Mouse (Mus musculus): Measurements from ENCODE around the gene Eid3. TPM values are rescaled to one million over a fixed set of nuclear protein-coding genes. Genes with fewer than 3 reads are reported as not detected.
A peak's percentile ranks its signal among the peaks of the same experiment; 100 is the strongest.

Gene Eid3
- total RNA-seq, 2 experiments from 2014 or later: 0.20 to 0.28 TPM

- DNase-seq: peak in 1 of 2 experiments; percentile 30
Observed at GRCm38 (mm10) chr10:82910198-82910597, 43.8 kb downstream of the Eid3 start.

GRCm38 (mm10) chr10:82913238-82913637 is 46.8 kb downstream of the Eid3 start:
- no peak for DNase-seq

GRCm38 (mm10) chr10:82913772-82914171 is 47.3 kb downstream of the Eid3 start:
- DNase-seq: no peak

Other genes with a start within 250 kb of the Eid3 start
- gene 1190007I07Rik, start 243.4 kb upstream of the Eid3 start, total RNA-seq (2021): 10 to 100 TPM; 27.6 to 35.3 TPM
- gene Tdg, start 236.8 kb upstream of the Eid3 start, total RNA-seq (2021): 1 to 10 TPM; 8.6 to 9.6 TPM
- 1 to 10 TPM; 2.1 to 3.0 TPM for gene Glt8d2, start 176.0 kb upstream of the Eid3 start, total RNA-seq (2021)
- gene Hcfc2, start 170.5 kb upstream of the Eid3 start, total RNA-seq (2021): 10 to 100 TPM; 29.9 to 32.3 TPM
- 10 to 100 TPM; 13.0 to 14.5 TPM for gene Nfyb, start 102.5 kb upstream of the Eid3 start, total RNA-seq (2021)
- gene Txnrd1, start 32.7 kb upstream of the Eid3 start, total RNA-seq (2021): 10 to 100 TPM; 52.4 to 56.4 TPM
- gene Chst11, start 118.9 kb downstream of the Eid3 start, total RNA-seq (2021): 1 to 10 TPM; 2.5 to 3.2 TPM

Data from heart, adult 18-20 months (tissue).